Mouse (Mus musculus) hindlimb bud, embryonic 11.5 days (tissue): ENCODE data around the gene Hip1.
"Not testable (repeated sequence)": the region's sequence is repeated elsewhere in the genome, so short reads cannot be mapped to it uniquely, and the experiment has no call there.

Experiments used
- DNase-seq: peaks from one replicate; pipeline ENCODE4 v3.0.0-alpha.2; 2012; ENCODE audit warnings: low read depth, low spot score; ENCODE audit errors: extremely low spot score

The Hip1 gene

DNA sequence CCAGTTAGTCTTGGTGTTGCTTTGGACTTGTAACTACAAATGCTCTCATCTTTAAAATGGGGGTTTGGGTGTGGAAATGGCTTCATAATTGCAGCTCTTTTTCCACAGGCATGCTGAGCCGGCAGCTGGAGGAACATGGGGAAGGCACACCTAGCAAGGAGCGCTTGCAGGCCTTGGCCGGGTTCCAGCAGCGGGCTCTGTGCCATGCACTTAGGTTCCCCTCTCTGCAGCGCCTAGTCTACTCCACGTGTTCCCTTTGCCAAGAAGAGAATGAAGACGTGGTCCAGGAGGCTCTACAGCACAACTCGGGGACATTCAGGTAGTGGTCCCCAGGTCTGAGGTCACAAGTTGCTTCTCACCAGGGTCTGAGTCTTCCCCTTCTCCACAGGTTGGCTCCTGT is 169.8 kb downstream of the Hip1 start:
- DNase-seq = no peak

DNA sequence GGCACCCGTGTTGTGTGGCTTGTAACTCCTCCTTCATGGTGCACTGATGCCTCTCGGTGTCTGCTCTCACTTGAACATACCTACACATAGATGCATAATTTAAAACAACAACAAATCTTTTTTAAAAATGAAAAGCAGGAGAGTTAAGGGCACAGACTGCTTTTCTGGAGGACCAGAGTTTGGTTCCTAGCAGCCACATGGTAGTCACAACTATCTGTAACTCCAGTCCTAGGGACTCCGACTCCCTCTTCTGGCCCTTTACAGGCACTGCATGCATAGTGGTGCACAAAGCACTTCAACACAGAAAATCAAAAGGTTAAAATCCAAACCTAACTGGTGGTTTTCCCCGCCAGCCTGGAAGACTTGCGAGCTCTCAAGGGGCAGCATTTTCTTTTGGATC is 171.3 kb downstream of the Hip1 start:
- DNase-seq = no peak

DNA sequence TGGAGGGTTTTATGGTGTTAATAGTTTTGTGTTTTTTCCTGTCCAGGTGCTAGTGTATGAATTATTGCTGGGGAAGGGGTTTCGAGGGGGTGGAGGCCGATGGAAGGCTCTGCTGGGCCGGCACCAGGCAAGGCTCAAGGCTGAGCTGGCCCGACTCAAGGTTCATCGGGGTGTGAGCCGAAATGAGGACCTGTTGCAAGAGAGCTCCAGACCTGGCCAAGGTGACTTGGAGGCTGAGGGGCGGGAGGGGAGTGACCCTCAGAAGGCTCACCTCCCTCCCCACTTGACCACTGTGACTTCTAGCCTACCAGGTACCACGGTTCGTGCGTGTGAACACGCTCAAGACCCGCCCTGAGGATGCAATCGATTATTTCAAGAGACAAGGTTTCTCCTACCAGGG is 173.7 kb downstream of the Hip1 start:
- no peak for DNase-seq

DNA sequence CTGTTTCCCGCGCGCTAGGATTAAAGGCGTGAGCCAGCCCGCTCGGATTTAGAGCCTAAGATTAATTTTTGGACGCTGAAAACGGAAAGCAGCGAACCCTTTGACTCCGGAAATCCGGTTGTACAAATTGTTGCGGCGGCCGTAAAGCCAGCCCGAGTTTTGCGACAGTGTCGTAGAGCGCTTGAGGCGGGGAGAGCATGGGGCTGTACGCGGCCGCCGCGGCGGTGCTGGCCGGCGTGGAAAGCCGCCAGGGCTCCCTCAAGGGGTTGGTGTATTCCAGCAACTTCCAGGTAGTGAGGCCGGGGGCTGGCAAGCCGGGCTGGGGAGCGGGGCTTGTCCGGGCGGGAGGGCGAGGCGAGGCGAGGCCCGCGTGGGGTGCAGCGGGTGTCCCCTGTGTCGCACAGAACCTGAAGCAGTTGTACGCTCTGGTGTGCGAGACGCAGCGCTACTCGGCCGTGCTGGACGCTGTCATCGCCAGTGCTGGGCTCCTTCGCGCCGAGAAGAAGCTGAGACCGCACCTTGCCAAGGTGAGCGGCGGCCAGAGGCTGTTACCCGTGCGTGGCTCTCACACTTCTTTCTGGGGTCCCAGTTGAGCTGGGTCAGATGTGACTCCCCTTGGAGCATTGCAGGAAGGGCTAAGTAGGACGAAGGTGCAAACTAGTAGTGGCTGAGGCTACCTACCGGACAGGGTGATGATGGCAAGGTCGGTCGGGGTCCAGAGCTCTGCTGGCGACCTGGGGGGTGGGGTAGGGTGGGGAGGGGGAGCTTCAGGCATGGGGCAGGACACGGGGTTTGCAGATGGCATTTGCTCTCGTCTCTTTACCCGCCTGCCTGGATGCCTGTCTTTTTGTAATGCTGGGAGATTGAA is 174.9 kb downstream of the Hip1 start, which contains the start of gene Nsun5:
Gene Nsun5 (plus strand): TSS at position 167 of the 868 bp plus-strand sequence.
- peak; percentile 89 for DNase-seq

GRCm38 (mm10) chr5:135369196-135369595 is 175.7 kb downstream of the Hip1 start:
- DNase-seq = not testable (repeated sequence)

- no peak for DNase-seq
Measured at GRCm38 (mm10) chr5:135368312-135368711, 176.6 kb downstream of the Hip1 start.

GRCm38 (mm10) chr5:135367841-135368240 is 177.1 kb downstream of the Hip1 start:
- DNase-seq = no peak

GRCm38 (mm10) chr5:135363540-135363939 is 181.4 kb downstream of the Hip1 start:
- peak; percentile 22 for DNase-seq

DNA sequence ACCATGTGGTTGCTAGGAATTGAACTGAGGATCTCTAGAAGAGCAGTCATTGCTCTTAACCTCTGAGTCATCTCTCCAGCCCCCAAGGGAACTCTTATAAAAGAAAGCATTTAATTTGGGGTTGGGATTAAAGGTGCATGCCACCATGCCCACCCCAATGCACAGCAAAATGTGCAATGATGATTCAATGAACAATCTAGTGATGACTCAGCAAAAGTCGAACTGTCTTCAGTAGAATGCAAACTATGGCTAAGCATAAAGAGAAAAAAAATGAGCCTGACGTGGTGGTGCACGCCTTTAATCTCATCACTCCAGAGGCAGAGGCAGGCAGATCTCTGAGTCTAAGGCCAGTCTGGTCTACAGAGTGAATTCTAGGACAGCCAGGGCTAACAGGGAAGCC is 182.3 kb downstream of the Hip1 start:
- DNase-seq = no peak

- DNase-seq = no peak
Measured at GRCm38 (mm10) chr5:135359772-135360171, 185.1 kb downstream of the Hip1 start.

DNA sequence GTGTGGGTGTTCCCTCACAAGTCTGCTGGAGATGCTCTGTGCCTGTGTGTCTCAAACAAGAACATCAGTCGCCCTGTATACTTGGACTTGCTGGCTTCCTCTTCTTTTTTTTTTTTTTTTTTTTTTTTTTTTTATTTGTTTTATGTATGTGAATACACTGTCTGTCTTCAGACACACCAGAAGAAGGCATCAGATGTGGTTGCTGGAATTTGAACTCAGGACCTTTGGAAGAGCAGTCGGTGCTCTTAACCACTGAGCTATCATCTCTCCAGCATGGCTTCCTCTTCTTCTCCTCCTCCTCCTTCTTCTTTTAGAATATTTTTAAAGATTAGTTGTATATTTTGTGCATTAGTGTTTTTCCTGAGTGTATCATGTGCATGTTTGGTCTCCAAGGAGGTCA is 187.4 kb downstream of the Hip1 start:
- DNase-seq = no peak
